Mouse (Mus musculus) heart, embryonic 16.5 days (tissue): ENCODE measurements around the gene 9430097D07Rik. TPM values are rescaled to one million over a fixed set of nuclear protein-coding genes. Genes with fewer than 3 reads are reported as not detected.

Source experiments
- ATAC-seq: fragments of 200-750 bp; cut with Nextera tagmentation; replicated peaks from 2 replicates; pipeline ENCODE4 v1.8.0; 2017; ENCODE audit warnings: moderate number of reproducible peaks; ENCODE audit not compliant: insufficient read depth, low FRiP score; ENCODE audit errors: extremely low read depth
- H3K27ac ChIP-seq: fragments of 300-500 bp; sonication (generic); 2 replicates; pipeline ENCODE4 v1.5.1; 2014; ENCODE audit warnings: mild to moderate bottlenecking, low read length, control low read depth, moderate library complexity
- H3K27me3 ChIP-seq: fragments of 300-500 bp; sonication (generic); 2 replicates; pipeline ENCODE4 v1.6.1; 2014; ENCODE audit warnings: low read length, mixed read lengths; ENCODE audit not compliant: control insufficient read depth, insufficient read depth
- H3K36me3 ChIP-seq: fragments of 300-500 bp; sonication (generic); 2 replicates; pipeline ENCODE4 v1.6.1; 2014; ENCODE audit not compliant: control insufficient read depth, insufficient read depth
- H3K4me1 ChIP-seq: fragments of 300-500 bp; sonication (generic); 2 replicates; pipeline ENCODE4 v1.6.1; 2014; ENCODE audit warnings: low read length, mixed read lengths; ENCODE audit not compliant: control insufficient read depth, insufficient read depth
- H3K4me2 ChIP-seq: fragments of 300-500 bp; sonication (generic); 2 replicates; pipeline ENCODE4 v1.6.1; 2014; ENCODE audit warnings: low read depth, mild to moderate bottlenecking, control low read depth, low read length
- H3K4me3 ChIP-seq: fragments of 300-500 bp; sonication (generic); 2 replicates; pipeline ENCODE4 v1.5.1; 2014; ENCODE audit warnings: mild to moderate bottlenecking, control low read depth, low read length
- H3K9ac ChIP-seq: fragments of 300-500 bp; sonication (generic); 2 replicates; pipeline ENCODE4 v1.6.1; 2014; ENCODE audit warnings: low read length, control low read depth
- H3K9me3 ChIP-seq: fragments of 300-500 bp; sonication (generic); replicated peaks from 2 replicates; pipeline ENCODE4 v1.6.1; 2016; ENCODE audit warnings: low read length; ENCODE audit not compliant: control insufficient read depth
- WGBS: fragments of 180-500 bp; shearing (Covaris S2); extraction: QIAGEN DNeasy Blood & Tissue Kit; methylation state at CpG from one replicate; pipeline ENCODE4 v1.1.7; 2014; 5-methylcytosine and 5-hydroxymethylcytosine counted together
- polyA plus RNA-seq: library from polyadenylated mRNA; unstranded; fragments of >200 nt; fragmentation: Nextera tagmentation; extraction: Ambion mirVana; gene quantifications from 2 replicates; pipeline ENCODE4 v1.2.1, GENCODE M21; 2015

Gene 9430097D07Rik
- polyA plus RNA-seq, 1 experiment from 2014 or later = not detected

DNA sequence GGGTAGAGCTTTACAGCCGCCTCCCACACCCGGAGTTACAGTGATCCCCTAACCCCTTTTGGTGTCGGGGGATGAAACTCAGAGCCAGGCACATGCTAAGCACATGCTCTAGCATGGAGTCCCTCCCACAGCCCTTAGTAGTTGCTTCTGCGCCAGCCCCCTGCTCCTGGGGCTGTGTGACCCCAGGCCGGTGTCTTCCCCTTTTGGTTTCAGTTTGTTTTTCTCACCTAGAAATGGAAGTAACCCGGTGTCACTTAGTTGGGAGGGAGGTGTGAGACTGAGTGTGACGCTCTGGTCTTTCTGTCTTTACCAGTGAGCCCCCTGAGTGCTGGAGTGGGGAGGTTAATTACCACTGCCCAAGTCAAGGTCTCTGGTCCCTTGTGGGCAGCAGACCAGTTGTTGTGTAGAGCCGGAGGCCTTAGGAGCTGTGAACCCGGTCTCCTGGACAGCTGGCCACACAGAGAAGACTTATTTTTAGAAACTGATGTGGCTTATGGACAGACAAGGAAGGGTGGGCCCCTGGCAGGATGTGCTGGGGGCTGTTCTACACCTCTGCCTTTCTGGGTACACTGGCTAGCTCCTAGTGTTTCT lies 12.3 kb upstream of the 9430097D07Rik start:
- 5% methylated on average over 9 of the region's 9 CpGs for WGBS
- peak; percentile 18 for ATAC-seq
- peaks cover 23% of the 10 kb centered on the region for H3K4me1 ChIP-seq

DNA sequence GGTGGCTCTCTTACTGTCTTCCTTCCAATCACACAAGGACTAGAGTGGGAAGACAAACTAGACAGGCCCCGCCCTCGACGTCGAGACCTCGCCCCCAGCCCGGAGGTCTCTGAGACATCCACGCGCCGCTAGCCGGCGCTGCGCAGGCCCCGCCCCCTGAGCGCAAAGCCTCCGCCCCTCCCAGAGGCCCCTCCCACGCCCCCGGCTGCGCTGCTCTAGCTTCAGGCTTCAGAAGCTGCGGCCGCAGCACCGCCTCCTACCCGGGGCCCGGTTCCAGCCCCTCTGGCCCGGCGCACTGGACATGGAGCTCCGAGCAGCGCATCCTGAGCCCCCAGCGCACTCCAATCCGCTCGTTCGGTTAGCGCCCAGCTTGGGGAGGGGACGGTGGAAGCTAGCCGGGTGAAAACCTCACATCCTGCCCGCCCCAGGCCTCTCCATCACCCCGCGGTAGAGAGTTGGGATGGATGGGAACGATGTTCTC lies 11.4 kb upstream of the 9430097D07Rik start, which contains the start of gene St6galnac4:
Gene St6galnac4, plus strand, starts transcription at position 225 of the 481 bp plus-strand sequence.
- no peaks in the 10 kb centered on the region for H3K36me3 ChIP-seq
- under 1% methylated on average over 37 of the region's 38 CpGs for WGBS
- ATAC-seq = peak; percentile 88

More for the DNA sequence above, 12.3 kb upstream of the 9430097D07Rik start:
- Histone ChIP-seq H3K27me3 (no peaks in the 10 kb centered on the region), H3K36me3 (peaks cover 3% of the 10 kb centered on the region; the same call in 1 of the 2 replicates), H3K9me3 (no peaks in the 10 kb centered on the region), H3K27ac (peak overlapping the region; percentile 72), H3K4me3 (peak overlapping the region; percentile 72), H3K9ac (peak overlapping the region; percentile 83), H3K4me2 (peak overlapping the region; percentile 74)

DNA sequence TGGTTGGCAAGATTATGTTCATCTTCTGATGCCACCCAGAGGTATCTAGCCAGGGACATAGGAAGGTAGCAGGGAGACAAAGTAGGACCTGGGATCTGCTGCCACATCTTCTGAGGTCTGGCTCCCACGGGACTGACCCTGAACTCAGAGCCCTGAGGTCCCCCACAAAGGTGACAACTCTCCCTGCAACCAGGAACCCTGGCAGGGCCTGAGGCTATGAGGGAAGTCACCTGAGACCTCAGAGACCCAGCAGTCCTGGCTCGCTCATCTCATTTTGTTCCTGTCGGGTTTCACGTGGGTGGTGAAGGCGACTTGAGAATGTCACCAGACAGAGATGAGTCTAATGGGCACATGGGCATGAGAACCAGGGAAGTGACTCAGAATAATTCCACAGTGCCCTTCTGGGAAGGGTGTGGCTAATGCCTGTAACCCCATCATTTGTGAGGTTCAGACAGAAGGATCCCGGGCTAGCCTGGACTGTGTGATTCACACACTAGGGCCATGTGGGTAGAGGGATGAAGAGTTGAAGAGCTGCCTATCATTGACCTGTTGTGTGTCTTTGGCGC lies 9.7 kb upstream of the 9430097D07Rik start:
- WGBS = 77% methylated on average over 7 of the region's 7 CpGs
- H3K36me3 ChIP-seq = no peaks in the 10 kb centered on the region
- no peak for ATAC-seq

More for the DNA sequence above, 11.4 kb upstream of the 9430097D07Rik start, which contains the start of gene St6galnac4:
- Histone ChIP-seq H3K27me3 (no peaks in the 10 kb centered on the region; the same call in 1 of the 2 replicates), H3K4me3 (peak within 1 kb of the TSS; percentile 72), H3K4me2 (peak within 1 kb of the TSS; percentile 74), H3K9ac (peak within 1 kb of the TSS; percentile 83), H3K4me1 (peaks cover 24% of the 10 kb centered on the region), H3K27ac (peak within 1 kb of the TSS; percentile 72), H3K9me3 (no peaks in the 10 kb centered on the region)

DNA sequence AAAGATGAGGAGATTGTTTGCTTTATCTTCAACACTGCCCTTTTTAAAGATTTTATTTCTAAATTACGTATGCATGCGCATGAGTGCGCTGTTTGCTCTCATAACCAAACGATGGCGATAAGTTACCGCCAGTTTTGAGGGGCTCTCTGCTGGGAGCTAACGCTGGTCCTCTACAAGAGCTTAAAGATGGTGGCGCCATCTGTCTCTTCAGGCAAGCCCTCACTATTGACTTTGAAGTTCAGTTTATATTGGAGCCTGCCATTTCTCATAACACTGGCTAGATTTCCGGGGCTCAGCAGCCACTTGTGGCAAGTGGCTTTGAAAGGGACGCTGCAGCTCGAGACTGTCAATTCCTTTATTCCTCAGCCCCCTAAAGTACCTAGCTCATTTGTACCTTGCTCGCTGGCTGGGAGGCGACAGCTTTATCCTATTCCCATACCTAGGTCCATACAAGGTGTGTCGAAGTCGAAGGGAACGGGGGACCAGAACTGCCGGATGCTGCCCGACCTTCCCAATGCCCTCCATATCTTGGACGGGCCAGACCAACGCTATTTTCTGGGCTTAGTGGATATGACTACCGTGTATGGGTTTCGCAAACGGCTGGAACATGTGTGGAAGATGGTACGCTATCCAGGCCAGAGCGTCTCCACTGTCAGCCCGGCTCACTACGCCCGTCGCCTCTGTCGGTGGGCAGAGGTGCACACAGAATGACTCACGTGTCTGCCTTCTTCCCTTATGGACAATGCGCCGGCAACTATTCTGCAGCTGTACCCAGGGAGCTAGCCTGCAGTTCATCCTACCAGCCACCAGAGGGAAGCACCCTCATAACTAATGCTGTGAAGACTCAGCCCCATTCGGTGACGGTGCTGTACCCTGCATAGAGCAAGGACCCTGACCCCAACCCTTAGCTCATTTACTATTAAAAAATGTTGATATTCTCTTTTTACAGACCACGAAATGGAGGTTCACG lies 7.6 kb upstream of the 9430097D07Rik start:
- 12% methylated on average over 37 of the region's 37 CpGs for WGBS
- ATAC-seq = peak; percentile 60
- H3K4me1 ChIP-seq = peaks cover 6% of the 10 kb centered on the region; the same call in 1 of the 2 replicates
- H3K27me3 ChIP-seq = peaks cover 14% of the 10 kb centered on the region
- H3K9me3 ChIP-seq = no peaks in the 10 kb centered on the region
- H3K4me3 ChIP-seq = peak overlapping the region; percentile 42
- H3K36me3 ChIP-seq = no peaks in the 10 kb centered on the region
- peak overlapping the region; percentile 59 for H3K9ac ChIP-seq
- peak overlapping the region; percentile 67 for H3K4me2 ChIP-seq
- no peak overlapping the region for H3K27ac ChIP-seq

More for the DNA sequence above, 9.7 kb upstream of the 9430097D07Rik start:
- Histone ChIP-seq H3K4me2 (no peak overlapping the region), H3K27me3 (peaks cover 1% of the 10 kb centered on the region; the same call in 1 of the 2 replicates), H3K27ac (no peak overlapping the region), H3K9me3 (no peaks in the 10 kb centered on the region), H3K9ac (no peak overlapping the region), H3K4me1 (peaks cover 24% of the 10 kb centered on the region), H3K4me3 (no peak overlapping the region)

DNA sequence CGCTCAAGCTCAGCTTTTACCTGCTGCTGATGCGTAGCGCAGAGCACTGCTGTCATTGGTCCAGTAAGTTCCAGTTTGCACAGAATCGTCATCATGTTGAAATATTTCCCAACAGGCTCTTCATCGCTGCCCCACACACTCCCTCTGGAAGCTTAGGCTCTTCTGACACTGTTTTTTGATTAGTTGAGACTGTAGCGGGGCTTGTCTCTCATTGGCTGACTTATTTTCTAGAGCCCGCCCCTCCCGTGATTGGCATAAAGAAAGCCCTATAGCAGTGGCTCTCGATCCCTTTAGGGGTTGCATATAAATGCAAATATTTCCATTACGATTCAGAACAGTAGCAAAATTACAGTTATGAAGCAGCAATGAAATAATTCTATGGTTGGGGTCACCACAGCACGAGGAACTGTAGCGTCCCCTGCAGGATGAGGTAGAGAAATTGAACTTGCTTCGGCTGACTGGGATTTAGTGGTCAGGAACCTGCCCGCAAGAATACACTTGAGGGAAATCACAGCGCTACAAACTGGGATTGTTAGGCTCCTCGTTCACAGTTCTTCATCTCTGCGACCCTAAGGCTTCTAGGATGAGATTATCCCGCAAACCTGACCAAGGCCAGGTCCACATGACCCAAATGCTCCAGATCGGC lies 6.1 kb upstream of the 9430097D07Rik start:
- ATAC-seq = no peak
- 38% methylated on average over 19 of the region's 19 CpGs for WGBS

DNA sequence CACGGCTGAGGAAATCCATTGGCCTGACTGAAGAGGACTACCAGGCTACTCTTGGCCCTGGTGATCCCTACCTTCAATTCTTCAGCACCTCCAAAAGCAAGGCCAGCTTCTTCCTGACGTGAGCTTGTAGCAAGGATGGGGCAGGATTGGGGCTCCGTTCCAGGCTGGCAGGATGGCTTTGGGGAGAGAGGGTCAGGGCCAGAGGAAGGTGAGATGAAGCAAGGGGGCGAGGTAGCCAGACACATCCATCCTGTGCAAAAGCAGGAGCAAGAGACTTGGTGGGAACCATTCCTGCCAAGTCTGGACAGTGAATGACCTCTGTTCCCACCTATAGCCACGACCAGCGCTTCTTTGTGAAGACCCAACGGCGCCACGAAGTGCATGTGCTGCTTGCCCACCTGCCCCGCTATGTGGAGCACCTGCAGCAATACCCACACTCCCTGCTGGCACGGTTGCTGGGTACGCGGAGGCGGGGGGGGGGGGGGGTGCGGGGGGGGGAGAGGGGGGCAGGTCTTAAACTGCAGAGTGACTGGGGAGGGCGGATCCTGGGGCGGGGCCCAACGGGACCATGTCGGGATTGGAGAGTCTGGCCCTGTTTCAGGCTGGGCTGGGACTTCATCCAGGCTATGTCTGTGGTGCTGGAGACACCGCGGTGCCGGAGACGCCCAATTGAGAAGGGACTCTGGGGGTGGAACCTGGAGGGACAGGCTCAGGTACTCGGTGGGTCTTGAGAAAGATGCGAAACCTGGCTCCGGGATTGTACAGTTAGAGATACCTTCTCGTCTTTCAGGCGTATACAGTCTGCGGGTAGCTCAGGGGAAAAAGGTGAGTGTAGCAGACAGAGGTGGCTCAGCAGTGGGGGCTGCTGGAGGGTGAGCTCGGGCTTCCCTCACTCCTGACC lies 2.9 kb upstream of the 9430097D07Rik start:
- Histone ChIP-seq H3K9me3 (no peaks in the 10 kb centered on the region), H3K4me1 (peaks cover 13% of the 10 kb centered on the region), H3K4me3 (no peak overlapping the region), H3K36me3 (peaks cover under 1% of the 10 kb centered on the region; the same call in 1 of the 2 replicates), H3K27me3 (peaks cover 28% of the 10 kb centered on the region), H3K9ac (no peak overlapping the region), H3K4me2 (no peak overlapping the region), H3K27ac (no peak overlapping the region)
- no peak for ATAC-seq
- 40% methylated on average over 25 of the region's 30 CpGs for WGBS

More for the DNA sequence above, 6.1 kb upstream of the 9430097D07Rik start:
- Histone ChIP-seq H3K4me3 (peak overlapping the region; percentile 37), H3K4me2 (peak overlapping the region; percentile 53), H3K36me3 (no peaks in the 10 kb centered on the region), H3K9ac (no peak overlapping the region), H3K4me1 (peaks cover 6% of the 10 kb centered on the region; the same call in 1 of the 2 replicates), H3K27ac (no peak overlapping the region), H3K9me3 (no peaks in the 10 kb centered on the region), H3K27me3 (peaks cover 20% of the 10 kb centered on the region)

DNA sequence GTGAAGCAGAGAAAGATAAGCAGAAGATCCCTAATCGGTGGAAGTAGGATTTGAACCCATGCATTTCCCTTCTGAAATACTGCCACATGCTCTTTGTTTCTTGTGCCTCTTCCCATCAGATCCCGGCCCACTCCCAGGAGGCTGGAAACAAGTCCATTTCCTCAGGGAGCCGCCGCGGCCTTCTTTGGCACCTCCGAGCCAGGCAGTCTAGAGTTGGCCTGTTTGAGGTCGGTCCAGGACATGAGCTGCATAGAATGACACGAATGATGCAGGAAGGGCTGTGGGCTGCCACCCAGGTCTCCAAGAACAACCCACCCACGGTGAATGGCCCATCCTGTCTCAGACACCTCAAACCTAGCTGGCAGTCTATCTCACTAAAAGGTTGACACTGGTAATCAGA lies 1.0 kb upstream of the 9430097D07Rik start:
- Histone ChIP-seq H3K36me3 (peaks cover 7% of the 10 kb centered on the region; the same call in 1 of the 2 replicates), H3K27me3 (peaks cover 28% of the 10 kb centered on the region), H3K4me1 (peaks cover 12% of the 10 kb centered on the region), H3K4me3 (no peak overlapping the region), H3K4me2 (no peak overlapping the region), H3K9ac (no peak overlapping the region), H3K27ac (no peak overlapping the region), H3K9me3 (no peaks in the 10 kb centered on the region)
- ATAC-seq = no peak
- WGBS = 84% methylated on average over 9 of the region's 9 CpGs
